Mouse (Mus musculus): ENCODE measurements at regions not wholly inside any gene's neighbourhood (a gene's known extent, or its start where the extent isn't known, plus 50 kb on each side); places are given as distances from the start of the nearest gene placed in this dataset.

- Histone ChIP-seq H3K9ac (replicated peaks; ENCODE audit: low read length) (no peak overlapping the region), H3K27me3 (ENCODE audit: control insufficient read depth, insufficient read depth, low read length) (no peaks in the 10 kb centered on the region), H3K4me3 (replicated peaks; ENCODE audit: low read depth, low read length) (no peak overlapping the region), H3K4me2 (ENCODE audit: low read length) (no peak overlapping the region), H3K9me3 (ENCODE audit: control insufficient read depth, low read length) (no peaks in the 10 kb centered on the region), H3K4me1 (ENCODE audit: control insufficient read depth, insufficient read depth, low read length) (no peaks in the 10 kb centered on the region), H3K27ac (replicated peaks; ENCODE audit: low read depth, low read length) (no peak overlapping the region), H3K36me3 (ENCODE audit: control insufficient read depth, insufficient read depth, low read length) (no peaks in the 10 kb centered on the region)
- WGBS: 85% methylated on average over 3 of the region's 3 CpGs
- DNase-seq (no peak), ATAC-seq (ENCODE audit: low FRiP score, low TSS enrichment) (no peak)
Measured at GRCm38 (mm10) chr13:69062692-69063233, 63.4 kb upstream of the Adcy2 start.

- Histone ChIP-seq H3K4me3 (replicated peaks; ENCODE audit: low read depth, low read length) (no peak overlapping the region), H3K9ac (replicated peaks; ENCODE audit: low read length) (no peak overlapping the region), H3K27me3 (ENCODE audit: control insufficient read depth, insufficient read depth, low read length) (no peaks in the 10 kb centered on the region), H3K9me3 (ENCODE audit: control insufficient read depth, low read length) (no peaks in the 10 kb centered on the region), H3K27ac (replicated peaks; ENCODE audit: low read depth, low read length) (no peak overlapping the region), H3K36me3 (ENCODE audit: control insufficient read depth, insufficient read depth, low read length) (no peaks in the 10 kb centered on the region), H3K4me2 (ENCODE audit: low read length) (no peak overlapping the region), H3K4me1 (ENCODE audit: control insufficient read depth, insufficient read depth, low read length) (no peaks in the 10 kb centered on the region)
- WGBS: 85% methylated on average over 3 of the region's 3 CpGs
- no peak for ATAC-seq (ENCODE audit: low FRiP score, low TSS enrichment)
- DNase-seq: no peak
Measured at GRCm38 (mm10) chr13:69061436-69061835, 62.1 kb upstream of the Adcy2 start.
